Mouse (Mus musculus) adrenal gland, postnatal 4 days (tissue): ENCODE data around the gene Tbx5. TPM values are rescaled to one million over a fixed set of nuclear protein-coding genes. Genes with fewer than 3 reads are reported as not detected.
"Not testable (repeated sequence)": the region's sequence is repeated elsewhere in the genome, so short reads cannot be mapped to it uniquely, and the experiment has no call there.

Experiments
- DNase-seq, 2 experiments: peaks; one replicate each; pipeline ENCODE4 v3.0.0; 2021 to 2022; ENCODE audit warnings: low spot score in 2 of 2, mixed read lengths in 2 of 2
- total RNA-seq, 2 experiments: library from RNA; stranded (reverse); gene quantifications; 2 replicates each; pipeline ENCODE4 v1.2.3; 2021

Gene Tbx5
- total RNA-seq, 2 experiments from 2014 or later = 0.28 to 0.59 TPM

GRCm38 (mm10) chr5:119841634-119842420 lies 9.4 kb downstream of the Tbx5 start:
- DNase-seq = no peak

- no peak for DNase-seq
Observed at GRCm38 (mm10) chr5:119842701-119843393, 10.4 kb downstream of the Tbx5 start.

GRCm38 (mm10) chr5:119843394-119843777 lies 10.9 kb downstream of the Tbx5 start:
- no peak for DNase-seq

GRCm38 (mm10) chr5:119844366-119844765 lies 11.9 kb downstream of the Tbx5 start:
- no peak for DNase-seq

GRCm38 (mm10) chr5:119844994-119845393 lies 12.5 kb downstream of the Tbx5 start:
- DNase-seq = no peak

- DNase-seq = no peak
Observed at GRCm38 (mm10) chr5:119857052-119857451, 24.6 kb downstream of the Tbx5 start.

GRCm38 (mm10) chr5:119861301-119861700 lies 28.8 kb downstream of the Tbx5 start:
- DNase-seq = no peak

- DNase-seq = no peak
Observed at GRCm38 (mm10) chr5:119862431-119862830, 30.0 kb downstream of the Tbx5 start.

GRCm38 (mm10) chr5:119866277-119867235 lies 34.1 kb downstream of the Tbx5 start:
- DNase-seq = no peak

- no peak for DNase-seq
Observed at GRCm38 (mm10) chr5:119867986-119868385, 35.5 kb downstream of the Tbx5 start.

GRCm38 (mm10) chr5:119875421-119875820 lies 43.0 kb downstream of the Tbx5 start:
- DNase-seq = no peak

GRCm38 (mm10) chr5:119877185-119877584 lies 44.7 kb downstream of the Tbx5 start:
- DNase-seq = no peak

GRCm38 (mm10) chr5:119885595-119885994 lies 53.1 kb downstream of the Tbx5 start:
- DNase-seq = no peak

- no peak for DNase-seq
Observed at GRCm38 (mm10) chr5:119887381-119887780, 54.9 kb downstream of the Tbx5 start.

- DNase-seq = no peak
Observed at GRCm38 (mm10) chr5:119891960-119892359, 59.5 kb downstream of the Tbx5 start.

- no peak for DNase-seq
Observed at GRCm38 (mm10) chr5:119893060-119893459, 60.6 kb downstream of the Tbx5 start.

- DNase-seq = no peak
Observed at GRCm38 (mm10) chr5:119896605-119897004, 64.1 kb downstream of the Tbx5 start.

- DNase-seq = no peak
Observed at GRCm38 (mm10) chr5:119916551-119917171, 84.2 kb downstream of the Tbx5 start.

- not testable (repeated sequence) for DNase-seq
Observed at GRCm38 (mm10) chr5:119918381-119918780, 85.9 kb downstream of the Tbx5 start.

- DNase-seq = no peak
Observed at GRCm38 (mm10) chr5:119920941-119921340, 88.5 kb downstream of the Tbx5 start.

GRCm38 (mm10) chr5:119922229-119922628 lies 89.8 kb downstream of the Tbx5 start:
- no peak for DNase-seq
